15 mouse cellular contexts compared by ENCODE assay signal in the genomic region with DNA sequence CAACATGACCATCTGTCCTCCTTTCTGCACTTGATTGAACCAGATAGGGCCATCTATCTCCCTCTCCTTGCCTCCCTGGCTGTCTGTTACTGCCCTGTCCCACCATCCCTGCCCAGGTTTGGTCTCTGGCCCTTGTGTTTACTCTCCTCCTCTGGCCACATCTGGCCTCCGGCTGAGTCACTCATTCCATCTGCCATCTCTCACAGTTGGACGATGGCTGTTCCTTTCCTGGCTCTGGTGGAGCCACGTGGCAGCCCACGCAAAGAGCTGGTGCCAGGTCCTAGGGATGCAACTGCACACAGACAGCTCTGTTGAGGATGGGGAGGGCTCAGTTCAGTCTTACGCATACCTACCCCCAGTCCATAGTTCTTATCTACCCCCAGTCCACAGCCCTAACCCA.
DNase-seq lines count a peak whose midpoint lies in the region; ATAC-seq and TF ChIP-seq lines count a peak whose summit lies in the region.
"Had no signal": no experiment of that assay in that cellular context is flagged by ENCODE, and none has a peak within 500 bp of the region (broad histone marks: within the 10 kb centered on the region; RNA-seq: fewer than 3 reads in every experiment).

No protein-coding gene starts in this region.

- H3K4me1 ChIP-seq in thymus, adult 2 months (replicated peaks; ENCODE audit: control insufficient read depth, insufficient read depth, low read length), result no peaks in the 10 kb centered on the region

- TF ChIP-seq CTCF in thymus, adult 2 months (IDR thresholded peaks at IDR 0.05; ENCODE audit: borderline replicate concordance, control insufficient read depth, extremely low read depth, insufficient read depth, low read length, poor library complexity), result no peak

- WGBS in thymus, adult 2 months, result 85% methylated on average over 5 of the region's 5 CpGs

- H3K27me3 ChIP-seq in thymus, adult 2 months (ENCODE audit: control insufficient read depth, insufficient read depth, low read length), result peaks cover 3% of the 10 kb centered on the region; the same call in 1 of the 2 replicates

- no peak overlapping the region for H3K27ac ChIP-seq in thymus, adult 2 months (ENCODE audit: control insufficient read depth, insufficient read depth, low read length)
- H3K27ac ChIP-seq: hindbrain, embryonic 10.5 days; limb, embryonic 15.5 days; midbrain, embryonic 13.5 days had no signal

- no peaks in the 10 kb centered on the region for H3K36me3 ChIP-seq in thymus, adult 2 months (ENCODE audit: control insufficient read depth, insufficient read depth, low read length)
- H3K36me3 ChIP-seq: hindbrain, embryonic 10.5 days; limb, embryonic 15.5 days; midbrain, embryonic 13.5 days had no signal

- TF ChIP-seq POLR2A in thymus, adult 2 months (IDR thresholded peaks at IDR 0.05; ENCODE audit: control insufficient read depth, extremely low read depth, insufficient read depth, low read length, poor library complexity), result no peak

- H3K4me3 ChIP-seq in thymus, adult 2 months (ENCODE audit: control insufficient read depth, insufficient read depth, low read length), result no peak overlapping the region
- H3K4me3 ChIP-seq: hindbrain, embryonic 10.5 days; limb, embryonic 15.5 days; midbrain, embryonic 13.5 days had no signal

- ATAC-seq in cerebellum, adult (ENCODE audit: insufficient number of reproducible peaks, low FRiP score, low TSS enrichment), result peak; percentile 45; the same call in 1 of the 2 replicates
- ATAC-seq: lung, postnatal 0 days; midbrain, embryonic 13.5 days had no signal

- DNase-seq in cerebellum, postnatal 4 days (ENCODE audit: low spot score in 2 of 2), result no peak
- DNase-seq in 3134 (ENCODE audit: extremely low read depth, insufficient read length, low spot score), result peak; percentile 41
- peak; percentile 54 to 59 for DNase-seq in cerebellum, postnatal 25 days
- peak; percentile 73 to 77 for DNase-seq in layer of hippocampus, postnatal 36 days
- no peak for DNase-seq in testis, postnatal 10 days (ENCODE audit: low spot score)
- no peak for DNase-seq in thymus, adult 2 months
- DNase-seq in embryo, embryonic 10.5 days (ENCODE audit: low spot score), result no peak
- DNase-seq: gastrocnemius, postnatal 36 days; kidney, adult 9 months; thymus, adult 18-20 months had no signal

Comparison
In these comparisons a context has a peak if more than half of its experiments do, and no peak if none do; other contexts are left out.
1. DNase-seq: peak in 3134 (single experiment), cerebellum, postnatal 25 days (2 of 2) and layer of hippocampus, postnatal 36 days (2 of 2); none in cerebellum, postnatal 4 days (0 of 2), testis, postnatal 10 days (single experiment), thymus, adult 2 months (single experiment) and embryo, embryonic 10.5 days (single experiment).